ENCODE assay signal across 14 mouse cellular contexts in the genomic region with DNA sequence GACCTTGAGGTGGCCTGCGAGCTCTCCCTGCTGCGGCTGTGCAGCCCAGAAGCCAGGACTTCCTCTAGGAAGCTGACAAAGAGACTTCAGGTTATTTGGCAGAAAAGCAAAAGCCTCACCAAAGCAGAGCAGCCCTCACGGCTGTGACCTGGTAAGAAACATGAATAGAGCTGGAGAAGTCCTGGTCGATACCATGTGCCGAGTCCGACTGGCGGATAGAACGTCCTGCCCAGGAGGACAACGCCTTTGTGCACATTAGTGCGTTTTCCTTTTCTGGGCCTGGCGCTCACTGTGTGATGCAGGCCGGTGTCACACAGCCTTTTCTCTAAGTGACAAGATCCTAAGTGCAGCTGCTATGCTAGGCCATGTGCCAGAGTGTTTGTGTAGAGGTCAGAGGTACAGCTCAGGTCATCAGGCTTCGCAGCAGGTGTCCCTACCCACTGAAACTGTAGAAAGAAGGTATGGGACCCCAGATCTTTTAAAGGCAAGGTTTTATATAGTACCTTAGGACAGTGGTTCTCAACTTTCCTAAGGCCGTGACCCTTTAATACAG. TPM values are rescaled to one million over a fixed set of nuclear protein-coding genes. Genes with fewer than 3 reads are reported as not detected.
DNase-seq lines count a peak whose midpoint lies in the region; ATAC-seq lines count a peak whose summit lies in the region.
"Had no signal": no experiment of that assay in that cellular context is flagged by ENCODE, and none has a peak within 500 bp of the region (broad histone marks: within the 10 kb centered on the region; RNA-seq: fewer than 3 reads in every experiment).

No protein-coding gene starts in this region.

- H3K36me3 ChIP-seq in kidney, embryonic 16.5 days (ENCODE audit: insufficient read depth, low read length): no peaks in the 10 kb centered on the region
- H3K36me3 ChIP-seq in liver, embryonic 15.5 days (replicated peaks): no peaks in the 10 kb centered on the region

- peak; percentile 17 to 28 for DNase-seq in cerebellum, postnatal 36 days
- DNase-seq in cerebellum, postnatal 10 days: no peak
- DNase-seq in kidney, postnatal 14 days: peak; percentile 28
- DNase-seq in spleen, adult 12 weeks (ENCODE audit: low spot score): no peak
- DNase-seq in spleen, postnatal 4 days (ENCODE audit: low spot score in 2 of 2): no peak
- DNase-seq: left cerebral cortex, postnatal 4 days; lung, postnatal 14 days; right cerebral cortex, adult 18-20 months had no signal

- H3K9ac ChIP-seq in kidney, embryonic 16.5 days (replicated peaks; ENCODE audit: low read length): no peak overlapping the region
- no peak overlapping the region for H3K9ac ChIP-seq in liver, embryonic 15.5 days

- WGBS in kidney, embryonic 16.5 days: 75% methylated on average over 14 of the region's 14 CpGs
- 66% methylated on average over 14 of the region's 14 CpGs for WGBS in liver, embryonic 15.5 days (ENCODE audit: insufficient replicate concordance)

- no peak overlapping the region for H3K27ac ChIP-seq in kidney, embryonic 16.5 days (ENCODE audit: low read length)
- peak overlapping the region; percentile 74 for H3K27ac ChIP-seq in liver, embryonic 15.5 days (replicated peaks)
- H3K27ac ChIP-seq: kidney, postnatal 0 days had no signal

- H3K27me3 ChIP-seq in kidney, embryonic 16.5 days (ENCODE audit: insufficient read depth, low read length): no peaks in the 10 kb centered on the region
- H3K27me3 ChIP-seq in liver, embryonic 15.5 days: peaks cover 26% of the 10 kb centered on the region

- no peaks in the 10 kb centered on the region for H3K9me3 ChIP-seq in kidney, embryonic 16.5 days (ENCODE audit: low read length)
- no peaks in the 10 kb centered on the region for H3K9me3 ChIP-seq in liver, embryonic 15.5 days (replicated peaks)

- peaks cover 14% of the 10 kb centered on the region for H3K4me1 ChIP-seq in kidney, embryonic 16.5 days (ENCODE audit: insufficient read depth, low read length)
- peaks cover 55% of the 10 kb centered on the region for H3K4me1 ChIP-seq in liver, embryonic 15.5 days (replicated peaks)

- ATAC-seq in kidney, embryonic 16.5 days (ENCODE audit: low FRiP score, low TSS enrichment): no peak
- peak; percentile 34 for ATAC-seq in erythroblast, adult 5-6 weeks (replicated peaks; ENCODE audit: low FRiP score, poor library complexity, severe bottlenecking)
- ATAC-seq in liver, embryonic 15.5 days (ENCODE audit: insufficient read depth): no peak
- ATAC-seq: CD4-positive, CD25-positive, alpha-beta regulatory T cell, adult 4 months; forebrain, embryonic 14.5 days had no signal

- no peak overlapping the region for H3K4me3 ChIP-seq in kidney, embryonic 16.5 days (ENCODE audit: low read length)
- no peak overlapping the region for H3K4me3 ChIP-seq in liver, embryonic 15.5 days (replicated peaks)

- no peak overlapping the region for H3K4me2 ChIP-seq in kidney, embryonic 16.5 days (replicated peaks; ENCODE audit: low read depth, low read length)
- 0 out of 2 replicates have a peak overlapping the region, but pooled peaks have one; percentile 30 for H3K4me2 ChIP-seq in liver, embryonic 15.5 days

RNA-seq across cellular contexts. Expression of gene Plekho1, which starts 4.4 kb away (rescaled TPM):
- 29.0 and 32.8 TPM in 2 replicates for polyA plus RNA-seq in kidney, embryonic 16.5 days (2015; fragmentation: Nextera tagmentation; extraction: Ambion mirVana)
- total RNA-seq in erythroblast, adult 5-6 weeks (2015; ENCODE audit: low replicate concordance): 6.7 and 10.8 TPM in 2 replicates
- total RNA-seq in erythroblast, adult 5-6 weeks (2017; ENCODE audit: low replicate concordance): 8.2 and 10.1 TPM in 2 replicates
- 5.9 and 6.6 TPM in 2 replicates for polyA plus RNA-seq in liver, embryonic 15.5 days (2015; fragmentation: Nextera tagmentation; extraction: Ambion mirVana)

RNA-seq across cellular contexts. Expression of gene Vps45, which starts 58.1 kb away (rescaled TPM):
- polyA plus RNA-seq in kidney, embryonic 16.5 days (2015; fragmentation: Nextera tagmentation; extraction: Ambion mirVana): 34.9 and 37.0 TPM in 2 replicates
- total RNA-seq in erythroblast, adult 5-6 weeks (2015; ENCODE audit: low replicate concordance): 2.5 and 14.2 TPM in 2 replicates
- total RNA-seq in erythroblast, adult 5-6 weeks (2017; ENCODE audit: low replicate concordance): 5.1 and 7.1 TPM in 2 replicates
- polyA plus RNA-seq in liver, embryonic 15.5 days (2015; fragmentation: Nextera tagmentation; extraction: Ambion mirVana): 12.6 and 14.1 TPM in 2 replicates

Comparison
In these comparisons a context has a peak if more than half of its experiments do, and no peak if none do; other contexts are left out.
1. DNase-seq: peak in cerebellum, postnatal 36 days (2 of 2) and kidney, postnatal 14 days (single experiment); none in cerebellum, postnatal 10 days (0 of 2), spleen, adult 12 weeks (single experiment) and spleen, postnatal 4 days (0 of 2).